In the genomic region with DNA sequence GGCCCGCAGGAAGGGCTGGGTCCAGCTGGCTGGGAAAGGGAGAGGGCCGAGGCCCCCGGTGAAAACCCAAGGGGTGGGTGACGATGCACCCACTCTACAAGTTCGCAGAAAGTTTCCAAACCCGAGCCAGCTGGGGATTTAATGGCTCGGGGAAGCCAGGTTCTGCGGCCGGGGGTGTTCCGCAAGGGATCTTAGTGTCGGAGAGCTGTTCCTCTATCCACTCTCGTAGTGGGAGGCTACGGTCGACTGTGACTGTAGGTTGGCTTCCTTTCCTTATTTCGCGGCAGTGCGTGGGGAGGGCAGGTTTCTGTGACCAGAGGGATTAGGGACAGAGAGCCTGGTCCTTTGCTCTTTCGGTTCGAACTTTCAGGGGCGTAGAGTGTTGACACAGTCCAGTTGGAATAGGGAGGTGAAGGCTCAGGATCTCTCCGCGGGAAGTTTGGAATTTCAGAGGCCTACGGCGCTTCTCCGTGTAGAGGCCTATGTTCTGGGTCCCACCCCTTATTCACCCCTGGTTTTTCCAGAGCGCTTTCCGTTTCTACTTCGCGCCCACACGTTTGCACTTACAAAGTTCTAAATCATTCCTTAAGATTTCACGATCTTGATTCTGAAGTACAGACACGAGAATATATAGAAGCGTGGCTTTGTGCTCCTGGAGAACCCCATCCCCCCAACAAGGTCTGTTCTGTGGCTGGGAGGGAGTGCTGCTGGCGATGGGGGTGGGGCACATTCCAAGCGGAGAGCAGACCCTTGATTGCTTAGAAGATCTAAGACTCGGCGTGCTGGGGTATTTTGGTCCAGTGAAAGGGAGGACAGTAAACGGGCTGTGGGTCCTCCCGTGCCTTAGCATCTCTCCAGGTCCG, we compare ENCODE assay signal across 8 mouse cellular contexts. TPM values are rescaled to one million over a fixed set of nuclear protein-coding genes. Genes with fewer than 3 reads are reported as not detected.
DNase-seq lines count a peak whose midpoint lies in the region; ATAC-seq lines count a peak whose summit lies in the region.

No protein-coding gene starts in this region.

- peak overlapping the region; percentile 98 for H3K4me2 ChIP-seq in kidney, embryonic 16.5 days (replicated peaks; ENCODE audit: low read depth, low read length)
- H3K4me2 ChIP-seq in hindbrain, embryonic 15.5 days: peak overlapping the region; percentile 89

- H3K27ac ChIP-seq in kidney, embryonic 16.5 days (ENCODE audit: low read length): peak overlapping the region; percentile 99
- H3K27ac ChIP-seq in hindbrain, embryonic 15.5 days (replicated peaks): peak overlapping the region; percentile 61; the same call in 1 of the 2 replicates

- H3K36me3 ChIP-seq in kidney, embryonic 16.5 days (ENCODE audit: insufficient read depth, low read length): peaks cover 5% of the 10 kb centered on the region; the same call in 1 of the 2 replicates
- no peaks in the 10 kb centered on the region for H3K36me3 ChIP-seq in hindbrain, embryonic 15.5 days

- intact Hi-C loops in left cerebral cortex, postnatal 25 days (cut with DNase I): no loop called here

- no peak for DNase-seq in kidney, adult 9 months
- DNase-seq in embryo, embryonic 9.5 days (ENCODE audit: extremely low spot score): peak; percentile 76
- DNase-seq in lung, postnatal 25 days (ENCODE audit: low spot score): peak; percentile 5
- peak; percentile 44 for DNase-seq in testis, postnatal 10 days (ENCODE audit: low spot score)
- no peak for DNase-seq in frontal cortex, postnatal 25 days (ENCODE audit: low spot score in 2 of 2)
- DNase-seq in left cerebral cortex, postnatal 25 days (ENCODE audit: low spot score in 2 of 2): no peak

- H3K4me3 ChIP-seq in kidney, embryonic 16.5 days (ENCODE audit: low read length): peak overlapping the region; percentile 68
- H3K4me3 ChIP-seq in hindbrain, embryonic 15.5 days: peak overlapping the region; percentile 54

- H3K27me3 ChIP-seq in kidney, embryonic 16.5 days (ENCODE audit: insufficient read depth, low read length): no peaks in the 10 kb centered on the region
- H3K27me3 ChIP-seq in hindbrain, embryonic 15.5 days: peaks cover 49% of the 10 kb centered on the region

- ATAC-seq in kidney, embryonic 16.5 days (ENCODE audit: low FRiP score, low TSS enrichment): no peak
- no peak for ATAC-seq in hindbrain, embryonic 15.5 days (ENCODE audit: low FRiP score, low read depth)

- under 1% methylated on average over 40 of the region's 40 CpGs for WGBS in kidney, embryonic 16.5 days
- WGBS in hindbrain, embryonic 15.5 days: 2% methylated on average over 40 of the region's 40 CpGs

- H3K9me3 ChIP-seq in kidney, embryonic 16.5 days (ENCODE audit: low read length): no peaks in the 10 kb centered on the region
- no peaks in the 10 kb centered on the region for H3K9me3 ChIP-seq in hindbrain, embryonic 15.5 days

- H3K9ac ChIP-seq in kidney, embryonic 16.5 days (replicated peaks; ENCODE audit: low read length): peak overlapping the region; percentile 94
- peak overlapping the region; percentile 40 for H3K9ac ChIP-seq in hindbrain, embryonic 15.5 days

- H3K4me1 ChIP-seq in kidney, embryonic 16.5 days (ENCODE audit: insufficient read depth, low read length): peaks cover 53% of the 10 kb centered on the region
- H3K4me1 ChIP-seq in hindbrain, embryonic 15.5 days (replicated peaks): peaks cover 30% of the 10 kb centered on the region

RNA-seq across cellular contexts. Expression of a gene that starts 1.6 kb away (rescaled TPM):
- polyA plus RNA-seq in kidney, embryonic 16.5 days (2015; fragmentation: Nextera tagmentation; extraction: Ambion mirVana): 153 and 162 TPM in 2 replicates
- polyA plus RNA-seq in hindbrain, embryonic 15.5 days (2015; fragmentation: Nextera tagmentation; extraction: Ambion mirVana): 8.5 and 11.6 TPM in 2 replicates
- 1 to 10 TPM; 4.2 to 6.4 TPM for total RNA-seq in left cerebral cortex, postnatal 25 days (2021)

RNA-seq across cellular contexts. Expression of a gene that starts 37.3 kb away (rescaled TPM):
- polyA plus RNA-seq in kidney, embryonic 16.5 days (2015; fragmentation: Nextera tagmentation; extraction: Ambion mirVana): 1.8 and 2.2 TPM in 2 replicates
- polyA plus RNA-seq in hindbrain, embryonic 15.5 days (2015; fragmentation: Nextera tagmentation; extraction: Ambion mirVana): 1.4 and 1.7 TPM in 2 replicates
- total RNA-seq in left cerebral cortex, postnatal 25 days (2021): under 1 TPM; 0.37 to 0.55 TPM

RNA-seq across cellular contexts. Expression of a gene that starts 53.8 kb away (rescaled TPM):
- not detected in 2 replicates for polyA plus RNA-seq in kidney, embryonic 16.5 days (2015; fragmentation: Nextera tagmentation; extraction: Ambion mirVana)
- polyA plus RNA-seq in hindbrain, embryonic 15.5 days (2015; fragmentation: Nextera tagmentation; extraction: Ambion mirVana): not detected in 2 replicates
- total RNA-seq in left cerebral cortex, postnatal 25 days (2021): not detected

RNA-seq across cellular contexts. Expression of a gene that starts 56.8 kb away (rescaled TPM):
- polyA plus RNA-seq in kidney, embryonic 16.5 days (2015; fragmentation: Nextera tagmentation; extraction: Ambion mirVana): 0.47 and 0.54 TPM in 2 replicates
- 26.0 and 26.4 TPM in 2 replicates for polyA plus RNA-seq in hindbrain, embryonic 15.5 days (2015; fragmentation: Nextera tagmentation; extraction: Ambion mirVana)
- total RNA-seq in left cerebral cortex, postnatal 25 days (2021): 10 to 100 TPM; 35.6 to 39.8 TPM

Comparison
In these comparisons a context has a peak if more than half of its experiments do, and no peak if none do; other contexts are left out.
1. DNase-seq: peak in embryo, embryonic 9.5 days (single experiment), lung, postnatal 25 days (single experiment) and testis, postnatal 10 days (single experiment); none in kidney, adult 9 months (single experiment), frontal cortex, postnatal 25 days (0 of 2) and left cerebral cortex, postnatal 25 days (0 of 2).
2. RNA of a gene that starts 1.6 kb away (polyA plus RNA-seq): 153 to 162 TPM in kidney, embryonic 16.5 days; 8.5 to 11.6 TPM in hindbrain, embryonic 15.5 days; every median in the first group is over 10 times any median in the second.